Mouse (Mus musculus) splenic B cell, adult 2 months (primary cell): Measurements from ENCODE around the gene Srgap3.

Experiments used
- DNase-seq: peaks from one replicate; pipeline ENCODE4 v3.0.0-alpha.2; 2011; ENCODE audit warnings: low read depth, low spot score
- H3K27me3 ChIP-seq: 2 replicates; pipeline ENCODE4 v1.6.1; 2012; ENCODE audit warnings: mild to moderate bottlenecking, low read length, moderate library complexity, mixed read lengths; ENCODE audit not compliant: control insufficient read depth, poor library complexity, insufficient read depth, severe bottlenecking
- H3K36me3 ChIP-seq: 2 replicates; pipeline ENCODE4 v1.6.1; 2012; ENCODE audit warnings: mild to moderate bottlenecking, low read length, moderate library complexity, mixed read lengths; ENCODE audit not compliant: control insufficient read depth, poor library complexity, insufficient read depth, severe bottlenecking

Gene Srgap3

GRCm38 (mm10) chr6:112836712-112837111, 110.4 kb downstream of the Srgap3 start:
- no peaks in the 10 kb centered on the region for H3K27me3 ChIP-seq
- DNase-seq, result no peak
- H3K36me3 ChIP-seq, result no peaks in the 10 kb centered on the region

GRCm38 (mm10) chr6:112835413-112835812, 111.7 kb downstream of the Srgap3 start:
- H3K36me3 ChIP-seq, result no peaks in the 10 kb centered on the region
- no peak for DNase-seq
- H3K27me3 ChIP-seq, result no peaks in the 10 kb centered on the region

- DNase-seq, result no peak
- no peaks in the 10 kb centered on the region for H3K36me3 ChIP-seq
- no peaks in the 10 kb centered on the region for H3K27me3 ChIP-seq
Measured at GRCm38 (mm10) chr6:112834430-112834829, 112.6 kb downstream of the Srgap3 start.

GRCm38 (mm10) chr6:112833763-112834162, 113.3 kb downstream of the Srgap3 start:
- H3K27me3 ChIP-seq, result no peaks in the 10 kb centered on the region

GRCm38 (mm10) chr6:112829196-112829595, 117.9 kb downstream of the Srgap3 start:
- Histone ChIP-seq H3K36me3 (no peaks in the 10 kb centered on the region), H3K27me3 (no peaks in the 10 kb centered on the region)
- DNase-seq, result no peak

More at GRCm38 (mm10) chr6:112833763-112834162, 113.3 kb downstream of the Srgap3 start:
- no peak for DNase-seq
- no peaks in the 10 kb centered on the region for H3K36me3 ChIP-seq

GRCm38 (mm10) chr6:112828420-112828819, 118.6 kb downstream of the Srgap3 start:
- Histone ChIP-seq H3K27me3 (no peaks in the 10 kb centered on the region), H3K36me3 (no peaks in the 10 kb centered on the region)
- no peak for DNase-seq

- Histone ChIP-seq H3K36me3 (no peaks in the 10 kb centered on the region), H3K27me3 (no peaks in the 10 kb centered on the region)
- DNase-seq, result no peak
Measured at GRCm38 (mm10) chr6:112825657-112826056, 121.4 kb downstream of the Srgap3 start.

- no peaks in the 10 kb centered on the region for H3K27me3 ChIP-seq
- no peak for DNase-seq
- no peaks in the 10 kb centered on the region for H3K36me3 ChIP-seq
Measured at GRCm38 (mm10) chr6:112823096-112823495, 124.0 kb downstream of the Srgap3 start.

GRCm38 (mm10) chr6:112820298-112820992, 126.6 kb downstream of the Srgap3 start:
- no peaks in the 10 kb centered on the region for H3K36me3 ChIP-seq
- H3K27me3 ChIP-seq, result no peaks in the 10 kb centered on the region
- no peak for DNase-seq

- DNase-seq, result no peak
- H3K27me3 ChIP-seq, result no peaks in the 10 kb centered on the region
- no peaks in the 10 kb centered on the region for H3K36me3 ChIP-seq
Measured at GRCm38 (mm10) chr6:112818403-112818901, 128.6 kb downstream of the Srgap3 start.

- H3K27me3 ChIP-seq, result no peaks in the 10 kb centered on the region
Measured at GRCm38 (mm10) chr6:112815604-112816003, 131.5 kb downstream of the Srgap3 start.

GRCm38 (mm10) chr6:112814525-112815086, 132.5 kb downstream of the Srgap3 start:
- no peak for DNase-seq
- no peaks in the 10 kb centered on the region for H3K36me3 ChIP-seq

More at GRCm38 (mm10) chr6:112815604-112816003, 131.5 kb downstream of the Srgap3 start:
- DNase-seq, result no peak
- no peaks in the 10 kb centered on the region for H3K36me3 ChIP-seq

GRCm38 (mm10) chr6:112812884-112813283, 134.2 kb downstream of the Srgap3 start:
- no peaks in the 10 kb centered on the region for H3K36me3 ChIP-seq
- no peaks in the 10 kb centered on the region for H3K27me3 ChIP-seq
- no peak for DNase-seq

More at GRCm38 (mm10) chr6:112814525-112815086, 132.5 kb downstream of the Srgap3 start:
- H3K27me3 ChIP-seq, result no peaks in the 10 kb centered on the region

GRCm38 (mm10) chr6:112810521-112810830, 136.6 kb downstream of the Srgap3 start:
- Histone ChIP-seq H3K27me3 (no peaks in the 10 kb centered on the region), H3K36me3 (no peaks in the 10 kb centered on the region)
- no peak for DNase-seq

GRCm38 (mm10) chr6:112809658-112810520, 137.2 kb downstream of the Srgap3 start:
- H3K27me3 ChIP-seq, result no peaks in the 10 kb centered on the region
- H3K36me3 ChIP-seq, result no peaks in the 10 kb centered on the region
- no peak for DNase-seq
